Mouse (Mus musculus) induced T-regulatory cell, adult 2 months (primary cell): ENCODE data around the gene Fgfr2.

Experiments
- DNase-seq: peaks from one replicate; pipeline ENCODE4 v3.0.0-alpha.2; 2012; ENCODE audit warnings: low read depth

Gene Fgfr2

DNA sequence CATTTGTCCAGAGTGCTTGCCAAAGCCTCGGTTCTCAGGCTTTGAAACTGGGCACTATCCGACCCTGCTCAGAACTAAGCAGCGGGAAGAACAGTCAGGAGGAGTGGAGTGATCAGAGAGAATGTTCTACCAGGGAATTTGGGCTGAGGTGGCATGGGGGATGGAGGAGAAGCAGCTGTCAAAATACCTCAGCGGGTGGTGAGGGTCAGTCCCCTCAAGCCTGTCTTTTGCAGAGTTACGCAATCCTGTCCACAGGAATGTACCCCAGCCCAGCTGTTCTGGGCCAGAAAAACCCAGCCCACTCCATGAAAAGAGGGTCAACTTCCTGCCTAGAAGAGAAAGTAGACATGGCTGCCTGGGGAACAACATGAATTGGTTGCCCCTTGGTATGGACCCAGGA is 862.5 kb downstream of the Fgfr2 start:
- no peak for DNase-seq

DNA sequence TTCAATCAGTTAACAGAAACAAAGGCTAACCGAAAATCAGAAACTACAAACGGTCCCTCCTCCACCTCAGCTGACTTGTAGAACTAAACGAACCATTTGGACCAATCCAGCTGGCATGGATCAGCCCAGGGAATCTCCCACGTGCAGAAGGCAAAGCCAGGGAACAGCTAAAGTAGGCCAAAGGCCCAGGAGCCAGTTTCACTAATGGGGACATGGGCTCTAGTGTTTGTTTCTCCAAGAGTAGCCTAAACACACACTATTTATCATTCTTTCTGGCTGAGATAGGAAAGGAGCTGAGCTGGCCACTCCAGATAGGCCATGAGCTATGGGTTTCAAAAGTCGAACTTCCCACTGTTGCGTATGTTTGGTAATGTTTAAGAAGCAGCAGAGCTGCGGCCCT is 864.3 kb downstream of the Fgfr2 start:
- DNase-seq, result no peak

DNA sequence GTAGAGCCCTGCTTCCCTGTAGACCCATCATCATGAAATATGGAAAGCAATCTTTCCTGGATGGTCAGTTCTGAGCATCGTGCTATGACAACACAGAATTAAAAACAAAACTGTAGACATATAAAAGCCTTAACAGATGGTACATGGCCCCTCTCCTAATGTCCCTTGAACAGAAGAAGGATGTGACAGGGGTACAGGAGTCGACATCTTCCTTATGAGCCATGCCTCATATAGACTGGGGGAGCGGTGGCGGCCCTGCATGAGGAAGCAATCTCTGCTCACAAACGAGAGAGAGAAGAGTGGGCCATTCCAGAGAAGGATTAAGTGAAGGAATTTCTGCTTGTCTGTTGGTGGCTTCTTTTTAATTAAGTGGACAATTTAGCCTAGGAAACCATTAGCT is 864.9 kb downstream of the Fgfr2 start:
- DNase-seq, result no peak

DNA sequence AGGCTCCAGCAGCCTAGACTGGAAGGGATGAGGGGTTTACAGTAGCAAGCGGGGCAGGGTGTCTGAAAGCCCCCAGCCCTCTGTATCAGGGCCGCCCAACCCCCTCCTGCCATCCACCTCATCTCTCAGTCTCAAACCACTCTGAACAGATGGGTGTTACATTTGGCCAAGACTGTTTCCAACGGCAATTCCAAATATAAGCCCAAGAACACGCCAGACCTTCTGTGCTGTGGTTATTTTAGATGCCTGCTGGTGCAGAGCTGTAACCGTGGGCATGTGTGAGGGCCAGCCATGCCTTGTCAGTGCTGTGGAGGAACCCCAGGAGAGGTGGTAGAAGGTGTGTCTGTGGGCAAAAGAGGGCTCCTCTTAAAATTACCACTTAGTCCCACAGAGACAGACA is 869.6 kb downstream of the Fgfr2 start:
- DNase-seq, result no peak

DNA sequence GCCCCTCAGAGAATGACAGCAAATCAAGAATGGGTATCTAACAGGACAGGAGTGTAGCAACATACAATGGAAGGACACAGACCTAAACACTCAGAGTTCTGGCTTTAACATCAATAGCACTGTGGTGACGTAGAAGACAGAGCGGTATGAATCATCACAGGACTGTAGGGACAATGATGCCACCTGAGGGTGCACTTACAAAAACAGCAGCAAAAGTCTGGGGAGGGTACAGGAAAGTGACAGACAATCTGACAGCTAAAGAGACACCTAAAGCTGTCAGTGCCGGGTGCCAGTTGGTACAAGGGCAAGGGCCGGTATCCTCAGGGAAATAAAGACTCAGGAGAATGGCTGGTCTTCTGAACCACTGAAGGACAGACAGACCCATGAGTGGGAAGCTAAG is 870.1 kb downstream of the Fgfr2 start:
- DNase-seq, result no peak

DNA sequence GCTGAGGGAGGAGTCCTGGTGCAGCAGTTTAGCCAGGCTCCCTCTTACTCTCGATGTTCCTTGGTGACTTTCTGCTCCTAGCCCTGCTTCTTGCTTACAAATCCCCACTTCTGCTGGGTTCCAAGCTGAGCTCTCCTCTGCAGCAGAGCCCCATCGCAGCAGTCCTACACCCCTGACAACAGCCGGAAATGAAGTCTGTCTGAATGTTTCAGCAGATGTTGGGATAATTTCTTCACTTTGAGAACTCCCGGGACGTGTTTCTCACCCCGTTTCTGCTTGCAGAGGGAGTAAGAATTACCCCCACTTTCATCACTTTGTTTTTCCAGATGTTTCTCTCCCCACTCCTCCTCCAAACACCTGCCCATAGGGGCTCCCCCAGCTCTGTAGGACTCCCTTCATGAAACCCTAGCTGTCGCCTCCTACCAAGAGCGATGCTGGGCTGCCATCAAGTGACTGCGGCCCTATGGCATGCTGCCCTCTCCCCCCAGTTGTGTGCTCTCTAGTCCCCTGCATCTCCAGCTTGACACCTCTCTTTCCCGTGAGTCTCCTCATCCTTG is 873.5 kb downstream of the Fgfr2 start:
- DNase-seq, result no peak

DNA sequence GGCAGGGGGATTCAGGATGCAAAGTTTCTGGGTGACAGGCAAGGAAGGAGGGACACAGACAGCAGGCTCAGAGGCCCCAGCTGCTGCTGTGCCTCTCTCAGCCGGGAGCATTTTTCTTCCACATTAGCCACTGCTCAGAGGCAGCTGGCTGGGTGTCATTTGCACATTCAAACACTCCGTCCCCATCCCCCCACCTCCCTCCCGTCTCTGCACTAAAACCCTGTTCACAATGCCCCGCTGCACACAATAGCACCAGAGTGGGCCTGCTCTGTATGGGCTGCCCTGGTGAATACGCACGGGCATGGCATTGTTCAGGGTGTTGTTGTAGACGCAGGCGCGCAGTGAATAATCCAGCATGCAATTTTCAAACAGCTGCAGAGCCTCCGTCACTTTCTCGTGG is 875.6 kb downstream of the Fgfr2 start:
- no peak for DNase-seq

DNA sequence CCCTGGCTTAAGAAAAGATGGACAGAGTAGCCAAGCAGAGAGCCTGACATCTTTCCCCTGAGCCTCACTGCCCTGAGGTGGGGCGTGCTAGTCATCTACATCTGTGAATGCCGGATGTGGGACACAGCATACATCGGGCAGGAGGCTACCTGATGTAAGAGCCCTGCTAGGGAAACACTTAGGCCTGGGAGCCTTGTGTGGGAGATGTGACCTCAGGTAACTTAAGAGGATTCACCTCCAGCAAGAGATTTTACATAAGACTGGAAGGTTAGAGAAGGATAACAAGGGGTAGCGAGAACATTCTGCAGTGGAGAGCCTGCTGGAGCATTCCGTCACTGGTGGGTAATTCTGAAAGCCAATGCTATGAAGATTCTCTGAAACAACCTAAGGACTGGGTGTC is 876.1 kb downstream of the Fgfr2 start:
- DNase-seq, result no peak

DNA sequence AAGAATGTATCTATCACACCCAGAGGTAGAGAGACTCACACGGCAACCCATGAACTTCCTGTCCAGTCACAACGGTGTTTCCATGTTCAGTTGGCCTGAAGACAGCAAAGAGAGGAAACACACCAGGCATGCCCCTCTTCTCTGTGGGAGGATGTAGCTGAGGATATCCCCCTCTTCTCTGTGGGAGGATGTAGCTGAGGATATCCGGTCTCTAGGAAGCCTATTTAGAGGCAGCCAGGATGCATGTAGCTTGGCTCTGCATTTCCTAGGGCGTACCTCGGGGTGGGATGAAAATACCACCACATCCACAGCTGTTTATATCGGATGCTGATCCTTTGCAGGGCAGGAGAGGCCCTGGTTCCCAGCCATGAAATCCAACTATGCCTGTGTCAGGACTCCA is 877.4 kb downstream of the Fgfr2 start:
- DNase-seq, result no peak

DNA sequence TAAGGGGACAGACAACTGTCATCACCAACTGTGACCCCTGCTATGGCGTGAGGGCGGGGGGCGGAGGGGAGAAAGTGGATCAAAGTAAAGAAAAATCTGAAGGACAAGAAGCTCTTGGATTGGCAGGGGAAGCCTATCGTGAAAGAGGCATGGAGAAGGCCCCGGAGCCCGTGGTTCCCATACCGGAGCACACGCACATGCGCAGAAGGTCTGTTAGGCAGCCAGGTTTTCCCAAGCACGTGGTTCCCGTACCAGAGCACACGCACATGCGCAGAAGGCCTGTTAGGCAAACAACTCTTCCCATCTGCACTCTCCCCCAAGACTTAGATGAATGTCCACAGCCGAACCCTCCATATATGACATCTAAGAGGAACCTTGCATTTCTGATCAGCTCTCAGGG is 878.5 kb downstream of the Fgfr2 start:
- no peak for DNase-seq

DNA sequence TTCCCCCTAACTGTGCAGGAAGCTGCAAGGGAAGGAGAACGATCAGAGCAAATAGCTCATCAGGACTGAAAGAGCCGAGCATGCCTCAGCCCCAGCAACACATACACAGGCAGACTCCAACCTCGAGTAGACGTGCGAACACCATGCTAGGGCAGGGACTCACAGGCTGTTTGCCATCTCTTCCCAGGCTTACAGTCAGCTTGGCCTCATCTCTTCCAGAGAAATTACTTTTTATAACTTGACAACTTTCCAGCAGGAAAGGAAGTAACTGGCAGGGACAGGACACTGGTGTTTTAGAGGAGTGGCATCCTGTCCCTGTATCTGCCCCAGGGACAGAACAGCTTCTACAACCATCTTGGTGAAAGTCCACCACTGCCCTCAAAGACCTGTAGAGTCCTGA is 879.9 kb downstream of the Fgfr2 start:
- no peak for DNase-seq

DNA sequence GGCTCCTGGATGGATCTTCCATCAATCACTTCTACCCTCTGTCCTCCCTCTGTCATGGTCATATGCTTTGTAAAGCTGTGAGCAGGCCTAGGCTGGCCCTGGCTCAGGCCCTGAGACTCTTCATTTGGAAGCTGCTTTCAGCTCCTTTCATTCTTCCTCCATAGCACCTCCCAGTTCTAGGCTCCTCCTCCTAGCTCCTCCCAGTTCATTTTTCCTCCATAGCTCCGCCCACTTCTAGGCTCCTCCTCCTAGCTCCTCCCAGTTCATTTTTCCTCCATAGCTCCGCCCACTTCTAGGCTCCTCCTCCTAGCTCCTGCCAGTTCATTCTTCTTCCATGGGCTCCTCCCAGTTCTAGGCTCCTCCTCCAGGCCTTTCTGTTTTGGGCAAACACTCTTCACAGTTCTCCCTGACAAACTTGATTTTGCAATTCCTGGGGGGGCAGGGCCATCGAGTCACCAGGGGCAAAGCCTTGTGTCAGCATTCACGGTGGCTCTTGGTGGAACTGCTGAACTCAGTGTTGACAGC is 880.5 kb downstream of the Fgfr2 start:
- DNase-seq, result peak; percentile 25

DNA sequence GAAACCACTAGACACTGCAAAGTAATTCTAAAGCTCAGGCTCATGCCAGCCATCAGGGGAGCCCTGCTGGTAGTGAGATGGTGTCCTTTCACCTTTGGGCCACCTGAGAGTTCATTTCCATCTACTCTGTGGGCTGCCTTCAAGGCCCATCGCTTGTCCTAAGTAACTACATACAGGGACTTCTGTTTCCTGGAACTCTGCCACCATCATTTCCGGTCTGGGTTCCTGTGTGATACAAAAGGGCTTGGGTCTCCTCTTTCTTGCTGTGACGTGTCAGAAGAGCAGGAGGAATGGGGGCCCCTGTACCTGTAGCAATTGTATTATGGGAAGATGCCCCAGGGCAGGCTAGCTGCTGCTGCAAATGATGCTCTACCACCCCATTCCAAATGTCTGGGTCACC is 884.2 kb downstream of the Fgfr2 start:
- no peak for DNase-seq

DNA sequence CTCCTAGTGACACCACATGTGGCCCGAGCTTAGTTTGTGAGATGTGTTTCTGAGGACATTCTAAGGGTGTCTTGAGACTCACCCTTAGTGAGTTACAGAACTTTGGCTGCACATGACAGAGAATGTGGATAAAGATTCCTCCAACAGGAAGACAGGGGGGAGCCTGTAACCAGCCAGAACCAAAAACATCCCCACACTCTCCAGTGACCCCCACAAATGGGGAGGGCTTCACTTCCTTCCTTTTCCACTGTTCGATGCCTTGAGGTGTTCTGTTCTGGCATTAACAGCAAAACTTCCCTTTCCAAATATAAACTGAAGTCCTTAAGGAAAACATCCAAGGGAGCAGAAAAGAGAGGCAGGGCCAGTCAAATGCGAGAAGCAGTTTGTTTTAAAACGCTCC is 886.0 kb downstream of the Fgfr2 start:
- DNase-seq, result no peak

DNA sequence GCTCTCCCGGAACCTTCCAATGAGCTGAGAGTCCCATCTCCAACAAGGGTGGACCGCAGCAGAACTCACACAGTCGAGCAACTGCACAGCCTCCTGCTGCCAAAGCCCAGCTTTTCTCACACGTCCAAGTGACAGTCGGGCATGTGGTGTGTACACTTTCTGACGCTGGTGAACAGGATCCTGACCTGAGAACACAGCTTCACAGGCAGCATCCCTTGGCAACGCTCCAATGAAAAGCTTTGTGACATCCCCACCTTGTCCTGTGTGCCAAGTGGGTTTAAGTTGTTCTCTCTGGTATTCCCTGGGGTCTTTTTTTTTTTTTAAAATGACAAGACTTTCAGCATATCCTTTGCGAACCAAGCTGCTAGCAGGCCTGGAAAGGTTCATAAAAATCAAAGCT is 886.4 kb downstream of the Fgfr2 start:
- no peak for DNase-seq

DNA sequence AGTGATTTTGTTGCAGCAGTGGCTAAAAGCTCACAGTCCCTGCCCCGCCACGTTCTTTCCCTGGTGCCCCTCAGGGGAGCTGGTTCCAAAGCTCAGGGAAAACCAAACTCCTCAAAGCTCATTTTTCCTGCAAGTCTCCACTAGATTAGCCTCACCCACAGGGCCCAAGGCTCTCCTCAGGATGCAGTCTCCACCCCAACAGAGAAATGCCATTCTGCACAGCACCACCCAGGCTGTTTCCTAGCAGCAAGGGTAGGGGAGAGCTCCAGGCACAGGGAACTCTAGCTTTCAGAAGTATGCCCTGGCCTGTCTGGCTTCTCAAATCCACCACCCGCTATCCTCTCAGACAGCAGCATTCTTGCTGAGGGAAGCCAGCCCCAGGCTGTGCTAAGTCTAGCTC is 888.9 kb downstream of the Fgfr2 start:
- DNase-seq, result no peak

DNA sequence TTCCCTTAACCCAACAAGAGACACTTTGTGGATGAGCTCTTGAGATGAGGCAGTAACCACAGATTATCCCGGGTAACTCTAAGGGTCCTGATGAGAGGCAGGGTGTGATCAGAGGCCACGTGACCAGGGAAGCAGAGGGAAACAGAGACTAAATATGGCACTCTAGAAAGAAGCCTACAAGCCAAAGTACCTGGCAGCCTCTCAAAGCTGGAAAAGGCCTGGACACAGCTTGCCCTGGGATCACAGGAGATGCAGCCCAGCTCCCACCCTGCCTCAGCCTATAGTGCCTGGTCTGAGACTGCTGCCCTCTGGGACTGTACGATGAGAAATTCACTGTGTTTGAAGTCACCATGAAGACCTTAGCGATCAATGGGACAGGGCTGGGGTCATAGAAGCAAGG is 889.4 kb downstream of the Fgfr2 start:
- DNase-seq, result no peak

DNA sequence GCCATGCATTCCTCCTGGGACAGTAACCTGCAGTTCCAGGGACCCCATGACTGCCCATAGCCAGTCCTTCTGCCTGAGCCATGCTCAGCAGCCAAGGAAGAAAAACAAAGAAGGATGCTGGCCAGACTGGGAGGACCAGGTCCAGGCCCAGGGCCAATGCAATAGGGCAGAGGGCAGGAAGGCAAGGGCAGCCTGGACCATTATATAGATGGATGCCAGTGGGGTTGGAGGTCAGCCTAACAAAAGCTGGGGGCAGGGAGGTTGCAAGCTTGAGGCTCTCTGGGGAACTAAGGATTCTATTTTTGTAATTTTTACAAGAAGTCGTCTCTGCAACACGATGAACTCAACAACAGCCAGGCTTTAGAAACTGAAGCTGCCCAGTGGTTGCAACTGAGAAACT is 890.2 kb downstream of the Fgfr2 start:
- DNase-seq, result no peak

DNA sequence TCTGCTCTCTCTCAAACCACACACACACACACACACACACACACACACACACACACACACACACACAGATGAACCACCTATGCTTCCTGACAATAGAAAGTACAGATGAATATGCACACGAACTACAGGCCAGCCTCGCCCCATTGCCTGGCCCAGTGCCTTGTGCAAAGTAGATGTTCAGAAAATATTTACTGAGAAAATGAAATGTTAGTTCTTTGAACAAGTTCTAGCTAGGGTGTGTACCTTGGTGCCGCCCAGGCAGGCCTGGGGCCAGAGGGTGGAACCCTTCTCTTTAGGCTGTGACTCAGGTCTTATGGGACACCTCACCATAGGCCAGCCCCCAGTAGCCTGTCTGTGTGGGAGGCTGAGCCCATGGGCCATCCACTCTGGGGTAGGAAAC is 891.7 kb downstream of the Fgfr2 start:
- no peak for DNase-seq

DNA sequence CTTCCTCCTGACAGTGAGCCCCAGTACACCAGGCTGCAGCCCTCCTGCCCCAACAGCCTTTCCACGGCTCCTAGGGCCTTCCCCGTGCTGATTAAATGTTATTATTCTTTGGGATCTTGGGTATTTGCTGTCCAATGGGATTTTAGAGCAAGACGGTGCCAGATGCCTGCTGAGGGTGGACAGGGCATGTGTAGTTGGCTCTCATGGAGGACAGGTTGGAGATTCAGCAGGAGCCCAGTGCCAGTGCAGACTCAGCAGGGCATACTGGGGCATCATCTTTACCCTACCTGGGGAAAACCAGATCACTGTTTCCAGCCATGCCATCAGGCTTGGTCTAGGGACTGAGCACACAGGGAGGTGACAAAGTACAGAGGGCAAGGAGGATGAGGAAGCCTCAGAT is 892.2 kb downstream of the Fgfr2 start:
- DNase-seq, result no peak

DNA sequence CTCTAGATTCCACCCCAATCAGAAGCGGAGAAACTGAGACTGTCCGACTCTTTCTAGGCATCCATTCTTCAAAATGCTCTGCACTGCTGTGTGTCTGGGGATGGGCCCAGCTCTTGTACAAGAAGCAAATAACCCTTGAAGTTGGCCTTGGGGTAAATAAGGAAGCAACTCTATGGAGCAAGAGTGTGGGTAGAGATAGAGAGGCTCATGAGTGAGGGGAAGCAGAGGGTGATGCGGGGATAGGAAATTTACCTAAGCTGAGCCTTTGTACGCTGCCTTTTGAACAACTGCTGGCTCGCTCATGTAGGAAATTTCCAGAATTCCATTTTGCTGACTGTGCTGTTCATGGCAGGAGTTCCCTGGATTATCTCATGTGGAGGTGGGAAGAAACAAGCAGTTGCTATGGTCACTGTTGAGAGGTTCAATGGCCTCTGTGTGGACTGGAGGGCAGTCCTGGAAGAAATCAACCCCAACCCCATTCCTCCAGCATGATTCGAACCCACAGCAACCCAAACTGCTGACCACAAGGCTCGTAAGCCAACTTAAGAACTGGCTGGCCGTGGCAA is 896.0 kb downstream of the Fgfr2 start:
- DNase-seq, result no peak

DNA sequence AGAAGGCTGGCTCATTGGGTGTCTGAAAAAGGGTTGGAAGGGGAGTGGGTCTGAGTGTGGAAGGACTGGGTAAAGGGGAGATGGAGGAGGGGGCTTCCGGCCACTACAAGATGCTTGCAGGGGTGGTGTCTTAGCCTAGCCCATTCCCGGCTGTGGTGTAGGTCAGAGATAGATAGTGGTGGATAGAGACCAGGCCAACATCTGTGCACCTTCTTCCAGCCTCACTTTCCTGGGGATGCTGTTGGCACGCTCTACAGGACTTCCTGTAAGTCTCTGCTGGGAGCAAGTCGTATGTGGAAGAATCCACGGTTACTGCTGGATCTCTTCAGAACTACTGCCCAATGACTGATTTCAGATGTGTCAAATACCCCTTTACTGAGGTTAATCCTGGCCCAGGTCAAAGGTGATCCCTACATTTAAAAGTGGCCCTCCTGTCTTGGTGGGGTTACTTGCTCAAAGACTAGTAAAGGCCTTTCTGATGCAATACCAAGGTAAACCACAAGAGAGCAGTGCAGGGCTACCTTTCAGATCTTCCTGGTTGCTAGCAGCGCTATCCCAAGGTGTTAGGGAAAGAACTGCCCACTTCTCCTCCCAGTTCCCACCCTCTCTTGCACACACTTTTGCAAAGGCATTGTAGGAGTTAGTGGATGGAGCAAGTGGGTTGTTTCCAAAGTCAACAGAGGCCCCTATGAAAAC is 896.6 kb downstream of the Fgfr2 start:
- peak; percentile 88 for DNase-seq

DNA sequence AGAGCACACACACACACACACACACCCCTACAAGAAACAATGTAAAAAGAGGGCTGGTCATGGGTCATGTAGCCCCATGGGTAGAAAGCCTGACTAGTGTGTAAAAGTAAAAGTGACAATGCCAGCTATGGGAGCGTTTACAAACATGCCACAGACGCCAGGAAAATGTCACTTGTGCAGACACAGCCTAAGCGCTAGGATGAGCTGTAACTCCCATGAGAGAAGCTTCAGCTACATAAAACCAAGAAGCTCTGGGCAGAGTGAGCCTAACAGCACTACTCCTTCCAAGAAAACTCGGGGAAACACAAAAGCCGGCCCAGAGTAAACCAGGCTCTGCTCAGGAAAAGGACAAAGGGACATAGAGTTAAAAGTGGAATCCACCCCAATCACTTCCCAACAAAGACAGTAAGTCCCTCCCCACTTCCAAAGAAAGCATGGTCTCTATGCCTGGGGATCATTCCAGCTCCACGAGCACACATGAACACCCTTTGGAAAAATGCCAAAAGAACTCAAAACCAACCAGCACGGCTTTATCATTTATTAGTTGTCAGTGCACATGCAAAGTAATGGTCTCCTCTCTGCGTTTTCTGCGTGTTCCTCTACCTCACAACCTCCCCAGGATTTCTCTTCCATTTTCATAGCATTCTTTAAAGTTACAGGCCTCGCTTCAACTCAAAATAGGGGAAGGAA is 899.6 kb downstream of the Fgfr2 start:
- DNase-seq, result no peak
